Mouse (Mus musculus) megakaryocyte-erythroid progenitor cell, adult 5-6 weeks (primary cell): Measurements from ENCODE around the gene Nkg7. TPM values are rescaled to one million over a fixed set of nuclear protein-coding genes. Genes with fewer than 3 reads are reported as not detected.

Experiments
- ATAC-seq: replicated peaks from 2 replicates; pipeline ENCODE4 v1.8.0; 2016; ENCODE audit warnings: mild to moderate bottlenecking, inconsistent platforms; ENCODE audit not compliant: severe bottlenecking, poor library complexity, low FRiP score, low TSS enrichment
- total RNA-seq, 2 experiments: library from RNA; stranded (forward) in 1 of 2; stranded (reverse) in 1 of 2; fragments of 200-1000, 215-1000 nt in 1 of 2; fragments of >200 nt in 1 of 2; fragmentation: Nextera tagmentation in 1 of 2; gene quantifications; 2 replicates each; pipeline ENCODE4 v1.2.3; 2014 to 2017

Gene Nkg7
- total RNA-seq, 2 experiments from 2014 or later: 41.8 to 49.9 TPM

DNA sequence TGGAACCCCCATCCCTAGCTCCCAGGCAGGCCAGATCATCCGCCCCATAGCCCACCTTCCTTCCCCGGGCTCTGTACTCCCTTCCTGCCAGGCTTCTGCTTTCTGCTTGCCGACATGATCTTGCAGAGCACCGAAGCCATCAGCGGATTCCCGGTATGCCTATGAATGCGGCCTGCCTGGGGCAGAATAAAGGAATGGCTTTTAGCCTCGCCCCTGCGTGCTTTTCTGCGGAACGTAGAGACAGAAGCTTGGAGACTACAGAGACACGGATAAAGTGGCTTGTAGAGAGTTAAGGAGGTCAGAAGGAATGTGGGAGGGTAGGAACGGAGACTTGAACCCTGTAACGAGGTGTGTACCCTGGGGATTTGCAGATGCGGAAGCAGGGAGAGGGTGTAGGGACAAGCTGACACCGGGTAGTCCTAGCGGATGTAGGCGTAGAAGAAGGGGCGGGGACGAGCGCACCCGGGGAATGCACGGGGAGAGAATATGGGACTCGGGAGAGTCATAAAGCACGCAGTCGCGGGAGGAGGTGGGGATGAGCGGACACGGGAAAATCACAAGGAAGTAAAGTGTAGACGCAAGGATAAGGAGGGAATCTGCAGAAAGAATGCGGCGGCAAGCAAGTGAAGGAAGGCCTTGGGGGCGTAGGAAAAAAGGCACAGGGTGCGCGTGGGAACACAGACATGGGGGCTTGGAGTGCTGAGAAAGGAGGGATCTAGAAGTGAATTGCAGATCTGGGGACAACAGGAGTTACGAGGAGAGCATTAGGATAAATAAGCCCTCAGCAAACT is 6.4 kb downstream of the Nkg7 start:
- ATAC-seq: peak; percentile 81

DNA sequence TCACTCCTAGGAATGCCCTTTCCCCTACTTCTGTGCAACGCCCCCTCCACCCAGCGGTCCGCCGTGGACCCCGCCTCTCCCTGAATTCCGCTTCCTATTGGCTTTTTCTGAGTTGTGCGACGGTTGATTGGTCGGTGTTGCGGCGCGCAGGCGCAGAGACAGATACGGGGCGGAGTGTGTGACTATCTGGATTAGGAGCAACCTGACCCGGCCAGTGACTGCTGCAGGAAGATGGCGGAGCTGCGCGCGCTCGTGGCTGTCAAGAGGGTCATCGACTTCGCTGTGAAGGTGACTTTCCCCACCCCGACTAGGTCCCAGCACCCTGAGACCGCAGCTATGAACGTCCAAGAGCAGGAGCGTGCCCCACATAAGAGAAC is 7.0 kb downstream of the Nkg7 start, which contains the start of the genes Etfb and Gm45233:
Etfb (plus strand) TSS at position 167 of the 377 bp plus-strand sequence.
Gm45233 (plus strand) TSS at position 212 of the 377 bp plus-strand sequence.
- ATAC-seq: peak; percentile 92

DNA sequence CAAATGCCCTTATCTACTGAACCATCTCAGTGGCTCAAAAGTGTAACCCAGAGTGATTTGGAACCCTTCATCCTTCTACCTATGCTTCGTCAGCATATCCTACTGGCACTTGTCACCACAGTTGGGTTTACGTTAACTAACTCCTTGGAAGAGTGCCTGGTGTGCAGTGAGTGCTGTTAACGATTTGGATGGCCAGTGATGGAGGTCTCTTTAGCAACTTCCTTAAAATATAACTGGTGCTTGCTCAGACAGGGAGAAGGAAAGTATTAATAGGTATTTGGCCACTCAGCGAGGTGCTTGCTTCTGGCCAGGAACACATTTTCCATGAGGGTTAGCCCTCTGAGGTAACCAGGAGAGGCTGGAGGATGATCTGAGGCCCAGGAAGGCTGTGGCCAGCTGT is 10.9 kb downstream of the Nkg7 start:
- ATAC-seq: no peak

DNA sequence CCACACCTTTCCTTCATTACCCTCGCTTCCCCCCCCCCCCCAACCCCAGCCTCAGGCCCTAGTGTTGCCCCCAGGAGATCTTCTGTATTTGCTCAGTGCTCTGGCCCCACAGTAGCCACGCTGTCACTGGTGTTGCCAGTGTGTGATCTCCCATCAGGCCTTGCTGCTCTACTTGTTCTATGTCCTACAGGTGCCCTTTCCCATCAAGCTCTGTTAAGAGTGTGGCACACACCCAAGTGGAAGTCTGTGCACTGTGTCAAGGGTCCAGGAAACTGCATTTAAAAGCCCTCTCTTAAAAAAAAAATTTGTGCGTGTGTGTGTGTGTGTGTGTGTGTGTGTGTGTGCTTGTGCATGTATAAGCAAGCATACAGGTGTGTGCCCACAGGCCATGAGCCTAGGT is 11.4 kb downstream of the Nkg7 start:
- ATAC-seq: no peak

DNA sequence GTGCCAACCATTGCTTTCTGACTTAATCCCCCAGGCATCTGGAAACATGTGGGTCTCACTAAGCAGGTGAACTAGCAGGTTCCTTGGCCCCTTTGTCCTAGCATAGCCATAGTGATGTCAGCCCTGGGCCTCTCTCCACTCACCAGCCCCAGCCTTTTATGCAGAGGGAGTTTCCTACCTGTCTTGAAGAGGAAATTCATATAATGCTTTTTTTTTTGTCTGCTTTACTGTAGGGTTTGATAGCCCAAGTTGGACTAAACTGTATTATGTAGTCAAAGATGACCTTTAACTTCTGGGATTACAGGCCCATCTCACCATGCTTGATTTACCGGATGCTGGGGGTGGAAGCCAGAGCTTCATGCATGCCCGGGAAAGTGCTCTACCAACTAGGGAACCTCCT is 12.9 kb downstream of the Nkg7 start:
- ATAC-seq: no peak

DNA sequence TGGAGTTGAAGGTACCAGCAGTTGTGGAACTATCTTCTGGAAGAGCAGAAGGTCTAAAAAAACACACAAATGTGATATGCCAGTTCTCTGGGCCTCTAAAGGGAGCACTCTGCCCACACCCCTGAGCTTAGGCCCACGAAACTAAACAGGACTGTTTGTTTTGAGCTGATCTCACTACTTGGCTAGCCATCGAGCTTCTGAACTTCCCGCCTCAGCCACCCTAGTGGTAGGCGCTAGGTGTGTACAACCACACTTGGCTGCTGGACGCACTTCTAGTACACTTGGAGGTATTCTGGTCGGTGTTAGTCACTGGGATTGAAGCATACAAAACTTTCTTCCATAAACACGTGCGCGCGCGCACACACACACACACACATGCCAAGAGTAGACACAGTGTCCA is 14.9 kb downstream of the Nkg7 start:
- no peak for ATAC-seq

DNA sequence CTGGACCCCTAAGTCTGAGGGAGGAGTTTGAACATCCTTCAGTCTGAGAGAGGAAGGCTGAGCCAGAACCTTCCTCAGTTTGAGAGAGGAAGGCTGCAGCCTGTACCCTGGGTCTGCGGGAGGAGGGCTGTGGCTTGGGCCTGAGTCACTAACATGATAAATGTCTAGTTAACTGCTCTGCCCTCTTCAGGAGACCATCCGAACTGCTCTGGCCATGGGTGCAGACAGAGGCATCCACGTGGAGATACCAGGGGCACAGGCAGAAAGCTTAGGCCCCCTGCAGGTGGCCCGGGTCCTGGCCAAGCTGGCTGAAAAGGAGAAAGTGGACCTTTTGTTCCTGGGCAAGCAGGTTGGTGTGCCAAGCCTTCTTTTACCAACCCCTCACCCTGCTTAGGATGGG is 15.7 kb downstream of the Nkg7 start:
- ATAC-seq: peak; percentile 85

DNA sequence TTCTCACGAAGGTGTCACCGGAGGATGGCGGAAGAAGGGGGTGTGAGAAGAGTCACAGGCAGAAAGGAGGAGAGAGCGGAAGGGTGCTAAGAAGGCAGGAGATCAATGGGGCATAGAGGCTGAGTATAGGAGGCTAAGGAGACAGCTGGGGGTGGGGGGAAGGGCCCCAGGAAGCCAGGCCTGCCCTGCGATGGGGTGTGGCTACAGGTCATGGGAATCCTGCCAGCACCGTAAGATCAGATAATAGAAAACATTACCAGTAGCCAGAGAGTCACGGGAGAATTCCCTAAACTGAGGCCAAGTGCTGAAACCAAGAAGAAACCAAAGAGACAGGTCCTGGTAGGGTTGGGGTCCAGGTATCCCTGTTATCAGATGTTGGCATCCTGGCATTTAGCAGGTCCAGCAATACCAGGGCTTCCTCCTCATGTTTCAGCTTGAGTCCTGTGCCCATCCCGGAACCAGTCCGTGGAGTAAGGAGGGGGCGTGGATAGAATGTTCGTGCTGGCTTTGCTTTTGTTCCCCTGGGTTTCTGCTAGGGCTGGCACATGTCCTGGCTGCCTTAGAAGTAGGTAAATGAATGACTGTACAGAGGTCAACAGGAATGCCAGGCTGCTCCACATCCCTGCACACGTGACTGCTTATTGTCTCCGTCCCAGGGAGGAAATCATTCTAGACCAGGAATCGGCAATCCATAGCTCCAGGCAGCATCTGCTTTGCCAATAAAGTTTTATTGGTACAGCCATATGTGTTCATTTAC is 16.9 kb downstream of the Nkg7 start:
- ATAC-seq: peak; percentile 19; the same call in 1 of the 2 replicates

DNA sequence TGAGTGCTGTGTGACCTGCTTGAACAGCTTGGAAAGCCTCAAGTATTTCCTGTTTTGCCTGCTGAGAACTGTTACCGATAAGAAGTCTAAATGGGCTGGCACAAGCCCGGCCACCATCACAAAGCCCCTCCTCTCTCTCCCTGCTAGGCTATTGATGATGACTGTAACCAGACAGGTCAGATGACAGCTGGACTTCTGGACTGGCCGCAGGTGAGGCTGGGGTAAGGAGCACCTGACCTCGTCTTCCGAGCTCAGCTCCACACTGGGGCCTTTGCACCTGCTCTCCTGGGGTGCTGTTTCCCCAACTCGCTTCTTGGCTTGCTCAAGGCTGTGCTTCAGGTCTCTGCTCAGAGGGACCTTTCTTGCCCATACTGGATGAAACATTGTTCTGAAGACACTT is 17.5 kb downstream of the Nkg7 start:
- no peak for ATAC-seq

DNA sequence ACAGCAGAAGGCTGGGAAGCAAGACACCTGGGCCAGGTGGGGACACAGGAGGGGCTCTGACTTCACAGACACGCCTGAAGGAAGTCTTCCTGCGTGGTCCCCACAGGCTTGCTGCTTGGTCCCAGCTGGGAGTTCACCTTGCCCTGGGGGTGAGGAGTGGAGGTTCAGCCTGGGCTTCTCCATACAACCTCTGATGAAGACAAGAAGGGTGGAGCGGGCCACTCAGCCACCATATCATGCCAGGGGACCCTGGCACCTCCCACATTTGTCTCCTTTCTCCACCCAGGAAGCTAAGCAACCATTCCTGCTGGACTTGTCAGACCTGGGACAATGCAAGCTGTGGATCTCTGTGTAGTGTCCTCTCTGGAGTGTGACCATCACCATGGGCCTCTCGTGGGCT is 26.0 kb downstream of the Nkg7 start, which contains the start of gene Vsig10l:
Vsig10l (plus strand) TSS at position 301 of the 400 bp plus-strand sequence.
- no peak for ATAC-seq

DNA sequence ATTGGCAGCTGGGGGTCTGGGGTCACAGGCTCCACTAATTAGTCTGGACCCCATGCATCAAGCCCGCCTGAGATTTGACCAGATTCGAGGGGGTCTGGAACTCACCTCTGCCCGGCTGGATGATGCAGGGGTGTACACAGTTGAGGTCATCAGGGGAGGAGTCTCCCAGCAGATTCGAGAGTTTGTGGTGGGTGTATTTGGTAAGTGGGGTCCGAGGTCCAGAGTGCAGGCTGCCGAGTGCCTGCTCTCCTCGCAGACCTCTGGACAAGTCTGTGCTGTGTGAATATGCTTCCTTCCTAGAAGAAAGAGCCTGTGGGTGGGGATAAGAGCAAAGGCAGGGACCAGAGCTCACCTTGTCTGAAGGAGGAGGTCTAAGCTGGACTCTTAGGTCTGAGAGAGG is 27.1 kb downstream of the Nkg7 start:
- ATAC-seq: no peak

DNA sequence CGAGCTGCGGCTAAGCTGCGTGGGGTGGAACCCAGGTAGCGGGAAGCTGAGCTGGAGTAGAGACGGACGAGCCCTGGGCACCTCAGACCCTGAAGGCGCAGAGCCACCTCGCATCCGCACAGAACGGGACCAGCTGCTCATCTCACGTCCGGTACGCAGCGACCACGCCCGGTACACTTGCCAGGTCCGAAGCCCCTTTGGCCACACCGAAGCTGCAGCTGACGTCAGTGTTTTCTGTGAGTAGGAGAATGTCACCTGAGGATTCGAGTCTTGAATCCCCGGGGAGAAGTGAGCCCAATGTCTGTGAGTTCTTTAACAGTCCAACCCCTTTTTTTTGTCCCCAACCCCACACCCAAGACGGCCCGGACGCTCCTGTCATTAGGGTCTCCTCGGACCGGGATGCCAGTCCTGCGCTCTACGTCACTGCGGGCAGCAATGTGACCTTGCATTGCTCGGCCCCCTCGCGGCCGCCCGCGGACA is 28.0 kb downstream of the Nkg7 start:
- ATAC-seq: no peak

DNA sequence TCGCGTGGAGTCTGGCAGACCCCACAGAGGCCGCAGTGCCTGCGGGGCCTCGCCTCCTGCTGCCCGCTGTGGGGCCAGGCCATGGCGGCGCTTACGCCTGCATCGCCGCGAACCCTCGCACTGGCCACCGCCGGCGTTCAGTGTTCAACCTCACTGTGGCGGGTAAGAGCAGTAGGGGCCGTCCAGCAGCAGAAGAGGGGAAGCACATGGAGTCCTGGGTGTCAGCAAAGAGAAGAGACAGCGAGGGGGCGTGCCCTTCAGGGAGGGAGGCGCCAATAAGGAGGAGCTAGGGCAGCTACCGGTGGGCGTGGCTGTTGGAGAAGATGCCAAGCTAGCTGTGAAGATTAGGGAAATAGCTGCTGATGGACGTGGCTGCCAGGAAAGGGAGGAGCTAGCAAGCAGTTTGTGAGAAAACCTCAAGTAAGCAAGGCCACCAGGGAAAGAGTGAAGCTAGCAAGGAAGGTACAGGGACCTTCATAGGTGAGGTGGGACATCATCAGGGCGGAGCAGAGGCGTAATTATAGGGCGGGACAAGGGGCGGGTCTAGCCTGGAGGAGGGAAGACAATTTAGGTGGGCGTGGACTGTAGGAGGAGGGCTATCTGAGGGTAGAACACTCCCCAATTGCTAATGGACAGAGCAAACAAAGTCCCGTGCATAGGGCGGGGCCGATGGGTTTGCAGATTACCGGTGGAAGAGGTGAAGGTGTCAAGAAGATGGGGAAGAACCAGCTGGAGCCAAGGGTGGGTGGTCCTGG is 28.6 kb downstream of the Nkg7 start:
- peak; percentile 85 for ATAC-seq

DNA sequence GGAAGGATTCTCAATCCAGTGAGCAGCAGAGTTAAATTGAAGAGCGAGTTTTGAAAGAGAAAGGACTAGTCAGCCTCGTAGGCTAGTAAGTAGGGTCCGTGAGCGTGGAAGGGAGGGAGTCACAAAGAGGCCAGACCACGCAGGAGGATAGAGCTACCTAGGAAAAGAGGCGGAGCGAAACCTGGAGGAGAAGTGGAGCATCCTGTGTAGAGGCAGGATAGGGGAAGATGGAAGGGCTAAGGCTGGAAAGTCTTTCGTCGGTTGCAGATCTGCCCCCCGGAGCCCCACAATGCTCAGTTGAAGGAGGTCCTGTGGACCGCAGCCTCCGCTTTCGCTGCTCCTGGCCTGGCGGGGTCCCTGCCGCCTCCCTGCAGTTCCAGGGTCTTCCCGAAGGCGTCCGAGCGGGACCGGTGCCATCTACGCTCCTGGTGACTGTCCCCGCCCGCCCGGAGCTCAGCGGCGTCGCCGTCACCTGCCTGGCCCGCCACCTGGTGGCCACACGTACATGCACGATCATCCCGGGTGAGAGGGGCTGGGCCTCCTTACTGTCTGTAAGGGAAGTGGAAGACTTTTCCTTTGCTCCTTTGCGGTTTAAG is 29.3 kb downstream of the Nkg7 start:
- peak; percentile 74 for ATAC-seq

DNA sequence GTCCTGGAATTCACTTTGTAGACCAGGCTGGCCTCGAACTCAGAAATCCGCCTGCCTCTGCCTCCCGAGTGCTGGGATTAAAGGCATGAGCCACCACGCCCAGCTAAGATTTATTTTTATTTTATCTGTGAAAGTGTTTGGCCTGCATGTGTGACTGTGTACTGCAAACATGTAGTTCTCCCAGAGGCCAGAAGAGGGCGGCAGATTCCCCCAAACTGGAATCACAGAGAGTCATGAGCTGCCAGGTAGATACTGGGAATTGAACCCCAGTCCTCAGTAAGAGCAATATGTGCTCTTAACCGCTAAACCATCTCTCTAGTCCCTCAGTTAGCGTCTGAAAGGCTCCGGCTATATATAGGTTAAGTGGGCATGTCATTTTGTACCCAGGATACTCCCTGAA is 33.5 kb downstream of the Nkg7 start:
- ATAC-seq: no peak

DNA sequence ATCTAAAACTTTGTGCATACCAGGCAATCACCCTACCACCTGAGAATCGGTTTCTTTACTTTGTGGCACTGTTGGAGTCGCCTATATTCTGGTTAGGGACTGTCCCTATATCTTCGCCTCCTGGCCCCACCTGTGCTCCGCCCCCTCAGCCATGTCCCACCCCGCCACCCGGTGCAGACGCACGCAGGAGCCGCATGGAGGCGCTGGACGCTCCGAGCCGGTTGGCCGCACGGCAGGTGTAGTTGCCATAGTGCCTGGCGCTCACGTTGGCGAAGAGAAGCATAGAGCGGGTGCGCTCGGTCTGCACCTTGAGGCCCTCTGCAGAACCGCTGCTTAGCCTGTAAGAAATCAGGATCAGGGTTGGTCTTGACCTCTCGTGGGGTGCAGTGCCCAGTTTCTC is 38.8 kb downstream of the Nkg7 start:
- peak; percentile 68 for ATAC-seq

DNA sequence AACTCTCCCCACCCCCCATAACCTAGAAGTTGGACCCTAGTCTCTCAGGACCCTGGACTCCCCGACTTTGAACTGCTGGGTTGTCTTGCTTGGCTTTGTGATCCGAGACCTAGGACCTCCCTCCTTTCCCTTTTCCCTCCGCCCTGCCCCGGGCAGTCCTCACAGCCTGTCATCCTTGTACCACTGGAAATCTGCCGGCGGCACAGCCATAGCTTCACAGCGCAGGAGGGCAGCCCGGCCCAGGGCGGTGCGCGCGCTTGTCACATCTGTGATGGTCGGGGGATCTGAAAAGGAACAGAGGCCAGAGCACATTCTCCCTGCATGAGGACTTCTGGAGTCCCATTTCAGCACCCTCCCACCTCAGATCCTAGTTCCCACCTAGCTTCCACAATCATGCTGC is 39.5 kb downstream of the Nkg7 start:
- no peak for ATAC-seq

DNA sequence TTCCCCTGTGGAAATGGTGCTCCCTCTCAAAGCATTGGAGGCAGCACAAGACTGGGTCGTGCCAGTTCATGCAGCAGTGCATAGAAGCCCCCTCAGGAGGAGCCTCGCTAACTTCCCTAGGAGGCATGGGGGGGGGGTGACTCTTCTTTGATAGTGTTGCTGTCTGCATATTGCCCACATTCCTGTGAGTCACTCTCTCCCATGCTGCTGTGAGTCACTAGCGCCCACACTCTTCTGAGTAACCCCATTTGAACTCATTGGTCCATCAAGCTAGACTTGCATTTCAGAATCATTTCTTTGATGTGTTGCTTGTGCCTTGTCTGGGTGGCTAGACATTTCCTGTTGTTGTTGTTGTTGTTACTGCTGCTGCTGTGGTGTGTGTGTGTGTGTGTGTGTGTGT is 44.3 kb downstream of the Nkg7 start:
- no peak for ATAC-seq

DNA sequence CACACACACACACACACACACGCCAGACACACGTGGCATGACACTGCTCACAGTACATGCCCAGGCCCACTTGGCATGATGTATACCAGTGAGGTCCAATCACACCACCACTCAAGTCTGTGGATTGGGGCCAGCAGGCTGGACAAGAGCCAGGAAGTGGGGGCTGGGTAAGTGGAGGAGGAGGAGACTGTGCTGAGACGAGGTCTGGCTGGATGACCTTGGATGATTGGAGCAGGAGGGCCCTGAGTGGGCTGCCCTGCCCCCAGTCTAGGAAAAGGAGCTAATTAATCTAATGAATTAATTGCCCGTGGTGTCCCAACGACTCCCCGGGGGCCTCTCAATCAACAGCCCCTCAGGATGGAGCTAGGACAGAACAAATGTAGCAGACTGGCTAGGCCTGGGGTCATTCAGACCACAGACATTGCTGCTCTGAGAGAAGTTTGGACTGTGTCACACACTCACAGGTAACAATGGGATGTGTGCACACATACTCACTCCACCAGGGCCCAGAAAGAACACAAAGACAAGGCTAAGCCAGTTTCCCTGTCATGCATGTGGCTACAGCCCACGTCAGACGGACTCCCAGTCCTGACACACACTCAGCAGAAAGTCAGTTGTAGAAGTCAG is 45.3 kb downstream of the Nkg7 start:
- no peak for ATAC-seq
